Mouse (Mus musculus) CH12.LX (cell line): ENCODE data around the gene Ank.

Experiments
- CTCF ChIP-seq, 2 experiments: IDR thresholded peaks in 1 of 2; conservative IDR thresholded peaks in 1 of 2; 2 replicates each; pipeline ENCODE4 v1.5.1; 2011 to 2012; ENCODE audit warnings: low read depth in 2 of 2, low read length in 2 of 2, improper control_type of control experiment in 1 of 2, inconsistent platforms in 1 of 2, mild to moderate bottlenecking in 1 of 2, moderate library complexity in 1 of 2
- EP300 ChIP-seq: IDR thresholded peaks from 2 replicates; pipeline ENCODE4 v1.6.1; 2011; ENCODE audit warnings: low read length, improper control_type of control experiment
- KAT2A ChIP-seq: IDR thresholded peaks from 2 replicates; pipeline ENCODE4 v1.6.1; 2012; ENCODE audit warnings: low read length, improper control_type of control experiment, inconsistent platforms; ENCODE audit not compliant: insufficient replicate concordance
- MAFK ChIP-seq: IDR thresholded peaks from 2 replicates; pipeline ENCODE4 v1.6.1; 2011; ENCODE audit warnings: low read length, improper control_type of control experiment; ENCODE audit not compliant: insufficient replicate concordance
- ZC3H11A ChIP-seq: IDR thresholded peaks from 2 replicates; pipeline ENCODE4 v1.6.1; 2012; ENCODE audit warnings: low read depth, mild to moderate bottlenecking, inconsistent platforms, low read length, improper control_type of control experiment

DNA sequence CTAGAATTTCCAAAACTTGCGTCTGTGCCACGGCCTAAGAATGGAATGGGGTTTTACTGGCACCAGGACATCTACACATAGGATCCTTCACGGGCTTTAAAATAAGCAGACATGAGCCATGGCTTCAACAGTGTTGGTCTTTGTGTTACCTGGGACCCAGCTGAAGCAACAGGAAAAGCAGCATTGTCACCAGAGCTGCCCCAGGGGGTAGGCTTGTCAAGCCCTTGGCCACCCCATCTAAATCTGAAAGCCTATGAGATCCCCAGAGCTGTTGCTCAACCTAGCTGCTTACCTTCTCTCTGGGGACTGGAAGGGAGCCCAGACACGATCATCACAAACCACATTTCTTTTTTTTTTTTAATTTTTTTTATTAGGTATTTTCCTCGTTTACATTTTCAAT is 31.6 kb downstream of the Ank start:
- TF ChIP-seq KAT2A (no peak), CTCF (conservative IDR thresholded peaks at IDR 0.05 in 1 of 2, IDR thresholded peaks at IDR 0.05 in 1 of 2; ENCODE audit: low read depth in 2 of 2, low read length in 2 of 2) (no peak), EP300 (no peak), ZC3H11A (no peak), MAFK (no peak)
